Mouse (Mus musculus): Measurements from ENCODE around the gene Fam208b. TPM values are rescaled to one million over a fixed set of nuclear protein-coding genes. Genes with fewer than 3 reads are reported as not detected.

Fam208b gene
- total and polyA plus RNA-seq, 3 experiments, result 2.5 to 13.1 (median 12.8) TPM

DNA sequence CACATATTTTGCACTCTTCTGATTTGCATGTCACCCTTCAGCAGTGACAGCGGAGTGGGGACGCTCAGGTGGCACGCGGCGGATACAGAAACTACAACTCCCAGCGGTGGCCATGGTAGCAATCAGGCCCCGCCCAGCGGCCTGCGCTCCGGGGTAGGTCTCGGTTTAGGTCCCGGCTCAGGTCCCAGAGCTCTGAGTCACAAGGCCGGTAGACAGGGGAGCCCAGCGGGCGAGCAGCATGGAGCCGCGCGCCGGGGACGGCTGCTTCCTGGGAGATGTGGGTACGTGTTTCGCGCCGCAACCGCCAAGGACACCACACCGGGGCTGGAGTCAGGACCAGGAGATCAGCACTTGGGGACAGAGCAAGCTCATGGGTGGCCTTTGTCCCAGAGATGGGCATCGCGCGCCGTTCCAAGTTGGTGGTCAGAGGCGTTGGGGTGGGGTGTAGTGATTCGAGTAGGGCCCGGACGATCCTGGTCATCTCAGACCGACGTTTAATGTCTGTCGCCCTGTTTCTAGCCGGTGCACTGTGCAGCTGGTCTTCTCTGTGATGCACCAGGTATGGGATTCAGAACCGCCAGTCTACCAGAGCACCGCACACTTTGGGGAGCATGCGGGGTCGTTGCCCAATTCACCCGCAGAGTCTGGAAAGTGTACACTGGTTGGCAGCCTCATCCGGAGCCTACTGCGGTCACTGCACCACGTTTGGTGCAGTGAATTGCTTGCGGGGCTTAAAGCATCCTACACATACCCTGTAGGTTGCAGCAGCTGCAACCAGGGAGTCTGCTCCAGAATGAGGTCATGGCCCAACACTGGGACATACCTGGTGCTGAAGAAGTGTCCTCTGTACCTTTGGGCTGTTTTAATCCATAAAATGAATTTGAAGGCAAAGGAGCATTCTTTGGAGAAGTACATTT is 23.2 kb upstream of the Fam208b start, which contains the start of gene Asb13:
Gene Asb13 (plus strand): TSS at position 138 of the 917 bp plus-strand sequence.
- peak within 1 kb of the TSS; percentile 91 for H3K9ac ChIP-seq (ENCODE audit: low read depth, low read length)
- 1% methylated on average over 47 of the region's 47 CpGs for WGBS
- no peaks in the 10 kb centered on the region for H3K79me2 ChIP-seq (replicated peaks; ENCODE audit: control insufficient read depth, insufficient read depth, low read length)
- TF ChIP-seq POLR2A (IDR thresholded peaks at IDR 0.05; ENCODE audit: insufficient read depth, low read depth, low read length) (peak; percentile 76), CTCF (IDR thresholded peaks at IDR 0.05) (peak; percentile 49), EP300 (IDR thresholded peaks at IDR 0.05; ENCODE audit: insufficient read depth, low read depth, low read length) (0 out of 2 replicates have a peak, but pooled peaks have one; percentile 7)
- peak; percentile 88 to 91 for DNase-seq
- H3K4me1 ChIP-seq (ENCODE audit: control insufficient read depth, insufficient read depth, low read length), result 0 out of 2 replicates have a peak, but pooled peaks cover 3% of the 10 kb centered on the region
- intact Hi-C loops (cut with DNase I), result loop anchor here (2.0 kb wide), 1 partner anchor 23 kb away; the partner anchor contains the start of gene Fam208b
- peak within 1 kb of the TSS; percentile 67 for H3K27ac ChIP-seq
- peak within 1 kb of the TSS; percentile 79 for H3K4me3 ChIP-seq
- 0 out of 2 replicates have a peak, but pooled peaks cover 2% of the 10 kb centered on the region for H3K36me3 ChIP-seq (ENCODE audit: control insufficient read depth, insufficient read depth, low read length)
- H3K27me3 ChIP-seq (ENCODE audit: control insufficient read depth, insufficient read depth, low read length), result no peaks in the 10 kb centered on the region

DNA sequence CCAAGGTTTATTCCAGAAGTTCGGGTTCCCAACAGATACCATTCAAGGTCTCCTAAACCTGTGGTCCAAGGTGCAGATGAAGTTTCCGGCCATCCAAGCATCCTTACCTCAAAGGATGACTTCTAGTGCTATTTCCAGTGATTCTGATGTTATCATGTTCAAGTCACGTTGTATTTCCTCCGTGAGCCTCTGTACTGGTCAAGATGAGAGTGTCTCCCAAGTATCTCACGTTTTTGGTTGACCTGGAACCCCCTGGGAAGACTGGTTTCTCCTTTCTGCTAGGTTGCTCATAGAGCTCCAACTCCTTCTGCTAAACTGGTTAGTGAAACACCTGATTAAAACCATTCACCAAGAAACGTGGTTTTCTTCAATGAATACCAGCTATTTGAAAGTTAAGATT is 22.2 kb upstream of the Fam208b start:
- no peak overlapping the region for H3K27ac ChIP-seq
- TF ChIP-seq CTCF (IDR thresholded peaks at IDR 0.05), result no peak
- no peak for TF ChIP-seq EP300 (IDR thresholded peaks at IDR 0.05; ENCODE audit: insufficient read depth, low read depth, low read length)
- TF ChIP-seq POLR2A (IDR thresholded peaks at IDR 0.05; ENCODE audit: insufficient read depth, low read depth, low read length), result no peak
- H3K4me1 ChIP-seq (ENCODE audit: control insufficient read depth, insufficient read depth, low read length), result 0 out of 2 replicates have a peak, but pooled peaks cover 3% of the 10 kb centered on the region
- H3K79me2 ChIP-seq (replicated peaks; ENCODE audit: control insufficient read depth, insufficient read depth, low read length), result no peaks in the 10 kb centered on the region
- intact Hi-C loops (cut with DNase I), result no loop called here
- no peak for DNase-seq
- H3K9ac ChIP-seq (ENCODE audit: low read depth, low read length), result no peak overlapping the region
- WGBS, result 30% methylated on average over 6 of the region's 6 CpGs
- 0 out of 2 replicates have a peak, but pooled peaks cover 2% of the 10 kb centered on the region for H3K36me3 ChIP-seq (ENCODE audit: control insufficient read depth, insufficient read depth, low read length)
- H3K4me3 ChIP-seq, result no peak overlapping the region
- H3K27me3 ChIP-seq (ENCODE audit: control insufficient read depth, insufficient read depth, low read length), result no peaks in the 10 kb centered on the region

DNA sequence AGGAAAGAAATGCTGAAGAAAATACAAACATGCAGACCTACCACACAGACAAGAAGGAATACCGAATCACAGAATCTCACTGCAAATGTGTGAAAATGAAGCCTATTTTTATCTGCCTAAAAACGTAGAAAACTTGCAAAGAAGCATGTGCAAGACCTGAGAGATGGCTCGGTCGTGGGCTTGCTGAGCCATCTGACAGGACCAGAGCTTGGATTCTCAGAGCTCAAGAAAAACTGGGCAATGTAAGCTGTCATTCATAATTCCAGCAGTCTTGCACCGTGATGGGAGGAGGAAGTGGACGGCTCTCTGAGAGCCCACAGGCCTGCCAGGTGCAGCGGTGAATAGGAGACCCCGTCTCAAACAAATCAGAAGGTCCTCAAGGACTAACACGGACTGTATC is 21.6 kb upstream of the Fam208b start:
- intact Hi-C loops (cut with DNase I), result no loop called here

DNA sequence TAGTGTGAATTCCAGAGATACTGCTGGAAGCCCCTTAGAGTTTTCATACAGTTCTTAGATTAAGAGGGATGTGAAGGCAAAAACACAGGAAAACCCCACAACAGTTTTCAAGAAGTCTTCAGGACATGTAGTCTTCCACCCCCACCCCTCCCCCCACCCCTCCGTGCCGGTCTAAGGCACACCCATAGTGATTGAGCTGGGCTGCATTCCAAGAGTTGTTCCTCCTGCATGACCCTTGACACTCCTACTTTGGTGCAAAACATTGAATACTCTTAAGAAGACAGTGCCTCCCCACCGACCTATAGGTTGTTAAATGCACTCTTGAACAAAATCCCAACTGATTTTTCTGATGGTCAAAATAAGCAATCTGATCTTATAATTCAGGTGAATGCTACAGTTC is 17.2 kb upstream of the Fam208b start:
- H3K27ac ChIP-seq, result no peak overlapping the region
- no peak overlapping the region for H3K4me3 ChIP-seq
- no peak for TF ChIP-seq EP300 (IDR thresholded peaks at IDR 0.05; ENCODE audit: insufficient read depth, low read depth, low read length)
- no peak for DNase-seq
- WGBS, result 12% methylated on average over 3 of the region's 3 CpGs
- H3K27me3 ChIP-seq (ENCODE audit: control insufficient read depth, insufficient read depth, low read length), result no peaks in the 10 kb centered on the region
- intact Hi-C loops (cut with DNase I), result no loop called here
- no peaks in the 10 kb centered on the region for H3K36me3 ChIP-seq (ENCODE audit: control insufficient read depth, insufficient read depth, low read length)
- no peaks in the 10 kb centered on the region for H3K79me2 ChIP-seq (replicated peaks; ENCODE audit: control insufficient read depth, insufficient read depth, low read length)
- no peaks in the 10 kb centered on the region for H3K4me1 ChIP-seq (ENCODE audit: control insufficient read depth, insufficient read depth, low read length)
- no peak overlapping the region for H3K9ac ChIP-seq (ENCODE audit: low read depth, low read length)

More for the DNA sequence above, 21.6 kb upstream of the Fam208b start:
- no peak overlapping the region for H3K27ac ChIP-seq
- no peaks in the 10 kb centered on the region for H3K27me3 ChIP-seq (ENCODE audit: control insufficient read depth, insufficient read depth, low read length)
- TF ChIP-seq EP300 (IDR thresholded peaks at IDR 0.05; ENCODE audit: insufficient read depth, low read depth, low read length), result no peak
- no peak for TF ChIP-seq CTCF (IDR thresholded peaks at IDR 0.05)
- TF ChIP-seq POLR2A (IDR thresholded peaks at IDR 0.05; ENCODE audit: insufficient read depth, low read depth, low read length), result no peak
- H3K4me1 ChIP-seq (ENCODE audit: control insufficient read depth, insufficient read depth, low read length), result 0 out of 2 replicates have a peak, but pooled peaks cover 3% of the 10 kb centered on the region
- H3K9ac ChIP-seq (ENCODE audit: low read depth, low read length), result no peak overlapping the region
- H3K36me3 ChIP-seq (ENCODE audit: control insufficient read depth, insufficient read depth, low read length), result 0 out of 2 replicates have a peak, but pooled peaks cover 2% of the 10 kb centered on the region
- 80% methylated on average over 9 of the region's 9 CpGs for WGBS
- H3K79me2 ChIP-seq (replicated peaks; ENCODE audit: control insufficient read depth, insufficient read depth, low read length), result no peaks in the 10 kb centered on the region
- no peak for DNase-seq
- H3K4me3 ChIP-seq, result no peak overlapping the region

DNA sequence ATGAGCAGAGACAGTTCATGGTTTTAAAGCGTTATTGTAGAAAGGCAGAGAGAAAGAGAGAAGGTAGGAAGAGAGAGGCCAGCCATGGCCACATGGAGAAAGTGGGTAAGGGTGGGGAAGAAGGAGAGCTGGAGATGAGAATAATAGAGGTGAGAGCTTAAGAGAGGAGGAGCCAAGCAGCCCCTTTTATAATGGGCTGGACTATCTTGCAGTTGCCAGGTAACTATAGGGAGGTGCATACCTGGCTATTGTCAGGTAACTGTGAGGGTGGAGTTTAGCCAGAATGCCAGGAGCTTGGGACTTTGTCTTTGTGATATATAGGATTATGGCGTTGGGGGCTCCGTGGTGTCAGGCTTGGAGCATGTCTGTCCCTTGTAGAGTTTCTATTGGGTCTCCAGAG is 16.2 kb upstream of the Fam208b start:
- H3K4me3 ChIP-seq, result no peak overlapping the region
- intact Hi-C loops (cut with DNase I), result no loop called here
- H3K36me3 ChIP-seq (ENCODE audit: control insufficient read depth, insufficient read depth, low read length), result no peaks in the 10 kb centered on the region
- no peak overlapping the region for H3K27ac ChIP-seq
- no peaks in the 10 kb centered on the region for H3K79me2 ChIP-seq (replicated peaks; ENCODE audit: control insufficient read depth, insufficient read depth, low read length)
- TF ChIP-seq CTCF (IDR thresholded peaks at IDR 0.05) (no peak), POLR2A (IDR thresholded peaks at IDR 0.05; ENCODE audit: insufficient read depth, low read depth, low read length) (no peak), EP300 (IDR thresholded peaks at IDR 0.05; ENCODE audit: insufficient read depth, low read depth, low read length) (no peak)
- H3K4me1 ChIP-seq (ENCODE audit: control insufficient read depth, insufficient read depth, low read length), result no peaks in the 10 kb centered on the region
- 67% methylated on average over 3 of the region's 3 CpGs for WGBS
- no peaks in the 10 kb centered on the region for H3K27me3 ChIP-seq (ENCODE audit: control insufficient read depth, insufficient read depth, low read length)
- no peak overlapping the region for H3K9ac ChIP-seq (ENCODE audit: low read depth, low read length)
- no peak for DNase-seq
